Mouse (Mus musculus) limb, embryonic 12.5 days (tissue): ENCODE measurements around the gene Reep6. TPM values are rescaled to one million over a fixed set of nuclear protein-coding genes. Genes with fewer than 3 reads are reported as not detected.

ENCODE experiments used
- ATAC-seq: fragments of 200-750 bp; cut with Nextera tagmentation; 2 replicates; pipeline ENCODE4 v1.8.0; 2017; ENCODE audit warnings: low read depth, moderate TSS enrichment; ENCODE audit not compliant: insufficient number of reproducible peaks, insufficient read depth, low FRiP score, low TSS enrichment
- H3K27ac ChIP-seq: fragments of 300-500 bp; sonication (generic); 2 replicates; pipeline ENCODE4 v1.5.1; 2016; ENCODE audit warnings: mild to moderate bottlenecking, moderate library complexity
- H3K27me3 ChIP-seq: fragments of 300-500 bp; sonication (generic); 2 replicates; pipeline ENCODE4 v1.6.1; 2016; ENCODE audit warnings: mild to moderate bottlenecking, moderate library complexity
- H3K36me3 ChIP-seq: fragments of 300-500 bp; sonication (generic); 2 replicates; pipeline ENCODE4 v1.6.1; 2016; ENCODE audit warnings: mild to moderate bottlenecking, moderate library complexity
- H3K4me1 ChIP-seq: fragments of 300-500 bp; sonication (generic); replicated peaks from 2 replicates; pipeline ENCODE4 v1.6.1; 2016
- H3K4me2 ChIP-seq: fragments of 300-500 bp; sonication (generic); 2 replicates; pipeline ENCODE4 v1.6.1; 2016; ENCODE audit warnings: mild to moderate bottlenecking, moderate library complexity
- H3K4me3 ChIP-seq: fragments of 300-500 bp; sonication (generic); replicated peaks from 2 replicates; pipeline ENCODE4 v1.5.1; 2016; ENCODE audit warnings: mild to moderate bottlenecking
- H3K9ac ChIP-seq: fragments of 300-500 bp; sonication (generic); replicated peaks from 2 replicates; pipeline ENCODE4 v1.6.1; 2016; ENCODE audit warnings: mild to moderate bottlenecking, moderate library complexity
- H3K9me3 ChIP-seq: fragments of 300-500 bp; sonication (generic); 2 replicates; pipeline ENCODE4 v1.6.1; 2016; ENCODE audit warnings: mild to moderate bottlenecking, moderate library complexity
- WGBS: fragments of 180-500 bp; shearing (Covaris S2); methylation state at CpG from one replicate; pipeline ENCODE4 v1.1.7; 2016; 5-methylcytosine and 5-hydroxymethylcytosine counted together
- polyA plus RNA-seq: library from polyadenylated mRNA; unstranded; fragments of >200 nt; fragmentation: Nextera tagmentation; extraction: Ambion mirVana; gene quantifications from 2 replicates; pipeline ENCODE4 v1.2.1, GENCODE M21; 2016

Gene Reep6
- polyA plus RNA-seq, 1 experiment from 2014 or later, result 4.1 TPM

DNA sequence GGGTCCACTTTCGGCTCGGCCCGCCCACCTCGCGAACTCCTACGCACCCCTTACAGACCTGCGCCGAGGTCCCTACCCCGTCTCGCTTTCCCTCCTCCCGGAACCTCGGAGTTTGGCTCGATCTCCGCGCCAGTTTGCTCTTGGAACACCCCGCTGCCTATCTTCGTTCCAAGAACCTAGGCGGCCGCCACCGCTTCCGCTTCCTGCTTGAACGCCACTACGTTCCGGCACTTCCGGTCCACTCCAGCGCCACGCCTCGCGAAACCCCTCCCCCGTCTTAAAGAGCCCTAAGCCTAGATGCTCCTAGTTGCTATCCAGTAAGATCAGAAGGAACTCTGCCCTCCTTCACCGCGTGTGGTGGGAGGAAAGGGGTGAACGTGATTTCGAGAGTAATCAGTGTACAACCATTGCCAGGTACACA lies 9.4 kb upstream of the Reep6 start, which contains the start of gene 2310011J03Rik:
Gene 2310011J03Rik, minus strand, starts transcription at position 198 of the 421 bp plus-strand sequence.
- Histone ChIP-seq H3K9ac (peak within 1 kb of the TSS; percentile 78), H3K9me3 (no peaks in the 10 kb centered on the region), H3K27ac (peak within 1 kb of the TSS; percentile 41; the same call in 1 of the 2 replicates), H3K4me1 (peaks cover 38% of the 10 kb centered on the region), H3K27me3 (peaks cover 37% of the 10 kb centered on the region), H3K36me3 (peaks cover 20% of the 10 kb centered on the region), H3K4me2 (peak within 1 kb of the TSS; percentile 97), H3K4me3 (peak within 1 kb of the TSS; percentile 81)
- under 1% methylated on average over 34 of the region's 34 CpGs for WGBS
- ATAC-seq, result peak; percentile 15; the same call in 1 of the 2 replicates

DNA sequence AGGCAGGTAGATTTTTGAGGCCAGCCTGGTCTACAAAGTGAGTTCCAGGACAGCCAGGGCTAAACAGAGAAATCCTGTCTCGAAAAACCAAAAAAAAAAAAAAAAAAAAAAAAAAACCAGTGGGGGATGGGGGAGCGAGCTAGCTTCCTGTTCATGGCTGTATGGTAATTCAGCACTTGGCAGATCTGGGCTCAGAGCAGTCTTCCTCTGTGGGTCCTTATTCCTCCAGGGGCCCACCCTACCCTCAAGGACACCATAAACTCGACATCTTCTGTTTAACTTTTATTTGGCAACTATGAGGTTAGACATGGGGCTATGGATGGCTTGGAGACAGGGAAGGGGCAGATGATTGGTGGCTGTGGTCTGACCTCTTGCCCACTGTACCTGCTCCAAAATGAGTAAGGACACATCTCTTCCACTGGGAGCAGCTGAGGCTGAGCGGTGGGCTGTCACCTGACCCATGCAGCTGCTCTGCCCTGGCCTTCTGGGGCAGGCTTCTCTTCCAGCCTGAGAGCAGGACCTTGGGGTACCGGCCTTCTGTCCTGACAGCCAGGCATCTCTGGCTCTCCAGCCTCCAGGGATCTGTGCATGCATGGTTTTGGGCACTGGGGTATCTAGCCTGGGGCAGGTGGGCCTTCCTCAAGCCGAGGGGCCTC lies 8.6 kb upstream of the Reep6 start:
- Histone ChIP-seq H3K4me2 (peak overlapping the region; percentile 97; the same call in 1 of the 2 replicates), H3K9me3 (no peaks in the 10 kb centered on the region), H3K4me3 (no peak overlapping the region), H3K27me3 (peaks cover 31% of the 10 kb centered on the region), H3K27ac (0 out of 2 replicates have a peak overlapping the region, but pooled peaks have one; percentile 1), H3K4me1 (peaks cover 35% of the 10 kb centered on the region), H3K9ac (no peak overlapping the region), H3K36me3 (peaks cover 20% of the 10 kb centered on the region)
- 78% methylated on average over 5 of the region's 6 CpGs for WGBS
- ATAC-seq, result no peak

DNA sequence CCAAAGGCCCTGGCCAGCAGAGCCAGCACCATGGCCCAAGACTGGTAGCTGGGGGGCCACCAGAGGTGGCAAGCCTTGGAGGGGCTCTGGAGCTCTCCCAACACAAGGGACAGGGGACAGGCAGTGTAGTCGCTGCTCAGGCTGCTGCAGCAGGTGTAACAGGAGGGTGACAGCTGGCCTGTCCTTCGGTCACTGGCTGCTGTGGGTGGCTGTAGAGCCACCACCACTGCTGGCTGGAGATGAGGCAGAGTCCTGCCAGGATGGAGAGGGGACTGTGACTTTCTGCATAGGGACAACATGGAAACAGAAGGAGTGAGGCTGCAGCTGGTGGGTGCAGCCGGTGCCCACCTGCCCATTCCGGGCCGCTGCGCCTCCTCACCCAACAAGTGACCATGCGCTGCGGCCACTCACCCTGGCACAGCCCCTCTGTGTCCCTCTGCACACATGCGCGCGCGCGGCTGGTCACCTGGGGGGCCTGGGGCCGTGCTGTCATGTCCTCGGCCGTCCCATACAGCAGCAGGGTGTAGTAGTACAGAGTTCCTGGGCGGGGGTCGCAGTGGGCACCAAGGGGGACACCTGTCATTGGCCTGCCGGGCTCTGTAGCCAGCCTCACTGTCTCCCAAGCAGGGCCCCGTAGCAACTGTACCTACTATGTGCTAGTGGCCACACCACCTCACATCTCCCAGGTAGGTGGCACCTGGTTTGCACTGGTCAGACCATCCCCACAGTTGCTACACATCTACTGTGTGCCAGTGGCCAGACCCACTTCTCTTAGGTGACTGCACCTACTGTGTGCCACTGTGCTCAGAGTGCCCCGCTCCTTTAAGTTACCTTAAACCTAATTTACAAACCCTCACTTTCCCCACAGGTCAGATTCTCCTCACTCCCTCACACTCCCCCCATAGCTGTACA lies 7.8 kb upstream of the Reep6 start:
- Histone ChIP-seq H3K9me3 (no peaks in the 10 kb centered on the region), H3K36me3 (peaks cover 20% of the 10 kb centered on the region), H3K27me3 (peaks cover 23% of the 10 kb centered on the region), H3K9ac (peak overlapping the region; percentile 69; the same call in 1 of the 2 replicates), H3K27ac (0 out of 2 replicates have a peak overlapping the region, but pooled peaks have one; percentile 1), H3K4me3 (peak overlapping the region; percentile 65), H3K4me2 (peak overlapping the region; percentile 97), H3K4me1 (peaks cover 35% of the 10 kb centered on the region)
- no peak for ATAC-seq
- 92% methylated on average over 21 of the region's 21 CpGs for WGBS

DNA sequence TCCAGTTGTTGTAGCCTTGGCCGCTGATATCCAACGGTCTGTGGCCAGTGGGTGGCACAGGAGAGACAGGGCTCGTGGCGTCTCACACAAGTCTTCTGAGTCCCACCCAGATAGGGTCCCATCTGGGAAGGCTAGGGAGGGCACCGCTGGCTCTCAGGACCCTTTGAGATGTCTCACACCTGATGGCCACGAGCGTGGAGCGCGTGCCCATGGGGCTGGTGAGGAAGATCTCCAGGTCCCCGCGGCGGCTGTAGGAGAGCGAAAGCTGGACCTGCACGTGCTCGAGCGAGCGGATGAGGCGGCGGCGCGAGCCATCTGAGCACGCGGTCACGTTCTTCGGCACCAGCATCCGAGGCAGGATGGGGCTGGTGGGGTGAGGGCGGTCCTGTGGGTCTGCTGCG lies 6.9 kb upstream of the Reep6 start:
- H3K36me3 ChIP-seq, result peaks cover 14% of the 10 kb centered on the region; the same call in 1 of the 2 replicates
- H3K9me3 ChIP-seq, result no peaks in the 10 kb centered on the region
- peaks cover 35% of the 10 kb centered on the region for H3K4me1 ChIP-seq
- no peak for ATAC-seq
- no peak overlapping the region for H3K27ac ChIP-seq
- H3K27me3 ChIP-seq, result peaks cover 20% of the 10 kb centered on the region
- peak overlapping the region; percentile 97 for H3K4me2 ChIP-seq
- peak overlapping the region; percentile 65 for H3K4me3 ChIP-seq
- WGBS, result 5% methylated on average over 28 of the region's 28 CpGs
- peak overlapping the region; percentile 69 for H3K9ac ChIP-seq

DNA sequence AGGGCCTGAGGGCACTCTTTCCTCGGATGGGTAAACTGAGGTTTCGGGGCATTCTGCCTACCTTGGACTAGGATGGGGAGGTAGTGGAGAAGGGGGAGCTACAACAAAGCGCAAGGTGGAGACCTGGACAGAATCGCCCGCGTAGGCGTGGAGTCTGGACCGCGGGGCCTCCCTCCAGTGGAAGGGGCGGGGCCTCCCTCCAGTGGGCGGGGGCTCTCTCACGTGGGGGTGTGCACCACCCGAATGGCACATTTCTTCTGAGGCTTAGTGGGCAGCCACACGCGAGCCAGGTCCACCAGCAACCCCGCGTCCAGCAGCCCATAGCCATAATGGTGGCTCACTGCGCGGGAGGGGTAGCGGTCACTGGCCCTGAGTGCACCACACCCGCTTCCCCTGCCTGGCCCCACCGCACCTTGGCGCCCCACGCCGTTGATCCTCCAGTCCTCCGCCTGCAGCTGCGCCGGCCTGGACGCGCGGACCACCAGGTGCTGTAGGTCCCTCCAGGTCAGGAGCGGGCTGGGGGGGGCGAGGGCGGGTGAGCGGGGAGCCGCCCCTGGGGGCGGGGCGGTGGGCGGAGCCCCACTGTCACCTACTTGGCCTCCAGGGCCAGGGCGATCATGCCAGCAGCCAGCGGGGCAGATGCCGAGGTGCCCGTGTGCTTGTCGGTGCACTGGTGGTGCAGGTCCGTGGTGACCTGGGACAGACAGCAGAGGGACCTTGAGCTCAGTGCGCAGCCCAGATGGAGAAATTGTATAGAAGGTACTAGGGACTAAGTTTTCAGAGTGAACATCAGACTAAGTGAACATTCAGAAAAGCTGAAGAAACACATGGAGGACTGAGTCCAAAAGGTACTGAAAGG lies 6.3 kb upstream of the Reep6 start:
- 2% methylated on average over 46 of the region's 46 CpGs for WGBS
- Histone ChIP-seq H3K27me3 (peaks cover 23% of the 10 kb centered on the region), H3K4me3 (peak overlapping the region; percentile 65), H3K27ac (0 out of 2 replicates have a peak overlapping the region, but pooled peaks have one; percentile 12), H3K4me2 (peak overlapping the region; percentile 97), H3K9ac (peak overlapping the region; percentile 69), H3K4me1 (peaks cover 35% of the 10 kb centered on the region), H3K36me3 (peaks cover 7% of the 10 kb centered on the region; the same call in 1 of the 2 replicates), H3K9me3 (no peaks in the 10 kb centered on the region)
- ATAC-seq, result 0 out of 2 replicates have a peak, but pooled peaks have one; percentile 11

DNA sequence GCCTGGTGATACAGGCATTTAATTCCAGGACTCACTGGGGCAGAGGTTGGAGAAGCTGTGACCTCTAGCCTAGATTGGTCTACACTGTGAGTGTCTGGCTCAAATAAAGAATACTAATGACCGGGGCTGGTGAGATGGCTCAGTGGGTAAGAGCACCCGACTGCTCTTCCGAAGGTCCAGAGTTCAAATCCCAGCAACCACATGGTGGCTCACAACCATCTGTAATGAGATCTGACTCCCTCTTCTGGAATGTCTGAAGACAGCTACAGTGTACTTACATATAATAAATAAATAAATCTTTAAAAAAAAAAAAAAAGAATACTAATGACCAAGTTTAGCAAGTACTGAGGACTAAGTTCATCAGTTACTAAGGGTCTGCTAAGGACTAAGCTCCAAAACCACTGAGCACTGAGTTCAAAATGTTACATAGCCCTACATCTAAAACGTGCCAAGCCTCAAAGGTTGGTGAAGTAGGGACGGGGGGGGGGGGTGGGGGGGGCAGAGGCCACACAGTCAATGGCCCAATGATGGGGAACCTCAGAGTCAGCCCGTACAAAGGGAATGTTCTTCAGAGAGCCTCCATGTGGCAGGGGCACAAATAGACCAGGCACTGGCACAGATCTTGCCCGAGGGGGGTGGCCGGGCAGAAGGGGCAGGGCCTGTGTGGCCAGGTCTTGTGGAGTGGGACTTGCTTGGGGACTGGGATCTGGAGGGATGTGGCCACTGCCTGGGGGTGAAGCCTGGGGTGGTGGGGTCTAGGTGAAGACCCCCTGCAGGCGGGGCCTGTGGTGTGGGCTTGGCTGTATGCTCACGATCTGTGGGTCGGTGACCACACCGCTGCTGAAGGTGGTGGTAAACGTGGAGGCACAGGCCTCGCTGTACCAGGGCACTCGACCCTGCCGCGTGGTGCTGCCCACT lies 5.4 kb upstream of the Reep6 start:
- Histone ChIP-seq H3K9me3 (no peaks in the 10 kb centered on the region), H3K9ac (peak overlapping the region; percentile 69; the same call in 1 of the 2 replicates), H3K27me3 (peaks cover 25% of the 10 kb centered on the region), H3K4me3 (peak overlapping the region; percentile 65), H3K4me2 (peak overlapping the region; percentile 97), H3K36me3 (no peaks in the 10 kb centered on the region), H3K4me1 (peaks cover 33% of the 10 kb centered on the region), H3K27ac (no peak overlapping the region)
- 78% methylated on average over 17 of the region's 17 CpGs for WGBS
- no peak for ATAC-seq

DNA sequence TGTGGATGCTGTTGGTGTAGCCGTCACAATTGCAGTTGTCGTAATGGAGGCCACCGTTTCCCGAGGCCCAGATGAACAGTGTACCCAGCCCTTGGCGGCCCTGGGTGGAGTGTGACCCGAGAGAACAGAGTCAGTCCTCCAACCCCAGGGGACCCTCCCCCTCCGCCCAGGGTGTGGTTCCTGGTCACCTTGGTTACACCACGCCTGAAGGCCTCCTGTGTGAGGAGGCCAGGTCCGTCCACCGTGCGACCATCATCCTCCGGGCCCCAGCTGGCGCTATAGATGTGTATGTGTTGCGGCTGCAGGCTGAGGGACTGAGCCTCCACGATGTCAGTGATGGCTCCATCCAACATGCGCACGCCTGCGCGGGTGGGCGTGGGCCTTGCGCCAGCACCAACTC lies 4.7 kb upstream of the Reep6 start:
- WGBS, result 79% methylated on average over 21 of the region's 21 CpGs
- H3K27ac ChIP-seq, result no peak overlapping the region
- peaks cover 33% of the 10 kb centered on the region for H3K4me1 ChIP-seq
- H3K4me3 ChIP-seq, result no peak overlapping the region
- H3K9ac ChIP-seq, result no peak overlapping the region
- no peak for ATAC-seq
- no peak overlapping the region for H3K4me2 ChIP-seq
- peaks cover 25% of the 10 kb centered on the region for H3K27me3 ChIP-seq
- no peaks in the 10 kb centered on the region for H3K36me3 ChIP-seq
- H3K9me3 ChIP-seq, result no peaks in the 10 kb centered on the region

DNA sequence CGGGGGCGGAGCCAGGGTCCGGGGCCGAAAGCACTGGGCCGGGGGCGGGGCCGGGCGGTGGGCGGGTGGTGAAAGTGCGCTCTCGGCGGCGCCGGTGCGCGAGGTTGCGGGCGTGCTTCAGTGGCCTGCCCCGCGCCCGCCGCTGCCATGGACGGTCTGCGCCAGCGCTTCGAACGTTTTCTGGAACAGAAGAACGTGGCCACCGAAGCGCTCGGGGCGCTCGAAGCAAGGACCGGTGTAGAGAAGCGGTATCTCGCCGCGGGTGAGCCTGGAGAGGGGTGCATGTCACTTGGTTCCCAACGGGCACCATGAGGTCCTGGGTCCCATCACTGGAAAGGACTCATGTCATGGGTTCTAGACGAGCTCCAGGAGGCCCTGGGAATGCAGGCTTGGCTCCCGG lies 331 bp downstream of the Reep6 start:
- Histone ChIP-seq H3K27ac (no peak overlapping the region), H3K4me1 (peaks cover 22% of the 10 kb centered on the region), H3K4me2 (peak overlapping the region; percentile 85), H3K9me3 (no peaks in the 10 kb centered on the region), H3K27me3 (peaks cover 54% of the 10 kb centered on the region), H3K4me3 (peak overlapping the region; percentile 50), H3K36me3 (no peaks in the 10 kb centered on the region), H3K9ac (peak overlapping the region; percentile 57)
- WGBS, result 2% methylated on average over 41 of the region's 41 CpGs
- no peak; the same call in 1 of the 2 replicates for ATAC-seq

DNA sequence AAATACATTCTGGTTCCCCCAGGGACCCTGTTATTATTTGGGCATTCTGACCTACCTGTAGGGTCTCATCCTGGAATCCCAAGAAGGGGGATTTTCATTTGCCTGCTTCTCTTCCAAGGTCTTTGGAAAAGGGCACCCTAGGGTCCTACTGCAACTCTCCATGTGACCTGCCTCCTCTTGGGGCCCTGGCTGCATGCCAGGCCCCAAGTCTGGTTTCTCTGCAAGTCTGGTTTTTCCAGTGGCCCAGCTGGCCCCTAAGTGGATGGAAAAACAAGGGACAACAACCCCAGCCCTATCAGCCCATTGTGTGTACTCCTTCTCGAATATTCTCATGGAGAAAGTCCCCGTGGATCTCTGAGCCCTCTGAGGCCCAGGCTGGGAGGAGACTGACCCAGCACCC lies 1.1 kb downstream of the Reep6 start:
- Histone ChIP-seq H3K9ac (no peak overlapping the region), H3K27ac (no peak overlapping the region), H3K27me3 (peaks cover 55% of the 10 kb centered on the region), H3K4me1 (peaks cover 22% of the 10 kb centered on the region), H3K4me3 (no peak overlapping the region), H3K9me3 (no peaks in the 10 kb centered on the region), H3K36me3 (no peaks in the 10 kb centered on the region), H3K4me2 (peak overlapping the region; percentile 85)
- no peak for ATAC-seq
- 80% methylated on average over 2 of the region's 2 CpGs for WGBS
